Mouse (Mus musculus) intestine, postnatal 0 days (tissue): Measurements from ENCODE around the gene Kmt5c. TPM values are rescaled to one million over a fixed set of nuclear protein-coding genes. Genes with fewer than 3 reads are reported as not detected.

Experiments
- ATAC-seq: fragments of 200-750 bp; cut with Nextera tagmentation; 2 replicates; pipeline ENCODE4 v1.8.0; 2017; ENCODE audit warnings: mild to moderate bottlenecking, moderate TSS enrichment, moderate library complexity
- H3K27ac ChIP-seq: fragments of 300-500 bp; sonication (generic); 2 replicates; pipeline ENCODE4 v1.5.1; 2014; ENCODE audit warnings: mild to moderate bottlenecking, low read depth, low read length, moderate library complexity
- H3K27me3 ChIP-seq: fragments of 300-500 bp; sonication (generic); replicated peaks from 2 replicates; pipeline ENCODE4 v1.6.1; 2014; ENCODE audit warnings: low read length, mixed read lengths; ENCODE audit not compliant: control insufficient read depth, insufficient read depth
- H3K36me3 ChIP-seq: fragments of 300-500 bp; sonication (generic); 2 replicates; pipeline ENCODE4 v1.6.1; 2014; ENCODE audit warnings: mild to moderate bottlenecking, moderate library complexity; ENCODE audit not compliant: control insufficient read depth, insufficient read depth
- H3K4me1 ChIP-seq: fragments of 300-500 bp; sonication (generic); replicated peaks from 2 replicates; pipeline ENCODE4 v1.6.1; 2014; ENCODE audit warnings: antibody characterized with exemption, low read length, mixed read lengths; ENCODE audit not compliant: control insufficient read depth, insufficient read depth
- H3K4me2 ChIP-seq: fragments of 300-500 bp; sonication (generic); replicated peaks from 2 replicates; pipeline ENCODE4 v1.6.1; 2014; ENCODE audit warnings: low read depth, mild to moderate bottlenecking, moderate library complexity
- H3K4me3 ChIP-seq: fragments of 300-500 bp; sonication (generic); 2 replicates; pipeline ENCODE4 v1.5.1; 2014; ENCODE audit warnings: low read depth, low read length
- H3K9ac ChIP-seq: fragments of 300-500 bp; sonication (generic); 2 replicates; pipeline ENCODE4 v1.6.1; 2014; ENCODE audit warnings: mild to moderate bottlenecking, low read depth, low read length
- H3K9me3 ChIP-seq: fragments of 300-500 bp; sonication (generic); 2 replicates; pipeline ENCODE4 v1.6.1; 2016; ENCODE audit warnings: mixed run types; ENCODE audit not compliant: control insufficient read depth
- CTCF ChIP-seq: sonication (generic); IDR thresholded peaks from 2 replicates; pipeline ENCODE4 v1.5.1; 2016; ENCODE audit warnings: low read depth, mild to moderate bottlenecking, control low read depth, antibody characterized with exemption, moderate library complexity
- WGBS: fragments of 180-500 bp; shearing (Covaris S2); extraction: QIAGEN DNeasy Blood & Tissue Kit; methylation state at CpG from one replicate; pipeline ENCODE4 v1.1.7; 2014; 5-methylcytosine and 5-hydroxymethylcytosine counted together
- polyA plus RNA-seq: library from polyadenylated mRNA; unstranded; fragments of >200 nt; fragmentation: Nextera tagmentation; extraction: Ambion mirVana; gene quantifications from 2 replicates; pipeline ENCODE4 v1.2.1, GENCODE M21; 2015

Gene Kmt5c
- polyA plus RNA-seq, 1 experiment from 2014 or later = 35.8 TPM

- H3K9ac ChIP-seq = no peak overlapping the region; the same call in 1 of the 2 replicates
- H3K4me3 ChIP-seq = no peak overlapping the region
- no peaks in the 10 kb centered on the region; the same call in 1 of the 2 replicates for H3K4me1 ChIP-seq
- no peaks in the 10 kb centered on the region for H3K27me3 ChIP-seq
- no peak for TF ChIP-seq CTCF
- H3K36me3 ChIP-seq = no peaks in the 10 kb centered on the region
- ATAC-seq = no peak; the same call in 1 of the 2 replicates
- 8% methylated on average over 4 of the region's 4 CpGs for WGBS
- no peaks in the 10 kb centered on the region for H3K9me3 ChIP-seq
- H3K4me2 ChIP-seq = peak overlapping the region; percentile 46
- no peak overlapping the region for H3K27ac ChIP-seq
Observed at GRCm38 (mm10) chr7:4764946-4765710, 25.2 kb downstream of the Kmt5c start.

GRCm38 (mm10) chr7:4771202-4771601, 31.3 kb downstream of the Kmt5c start, which contains the start of gene Fam71e2:
Gene Fam71e2 (minus strand): TSS chr7:4771302.
- no peak within 1 kb of the TSS for H3K4me3 ChIP-seq
- H3K27ac ChIP-seq = no peak within 1 kb of the TSS
- no peaks in the 10 kb centered on the region for H3K9me3 ChIP-seq
- no peak for ATAC-seq
- H3K4me1 ChIP-seq = no peaks in the 10 kb centered on the region
- H3K27me3 ChIP-seq = peaks cover 8% of the 10 kb centered on the region
- no peak within 1 kb of the TSS for H3K4me2 ChIP-seq
- no peak for TF ChIP-seq CTCF
- H3K9ac ChIP-seq = no peak within 1 kb of the TSS
- no peaks in the 10 kb centered on the region for H3K36me3 ChIP-seq
- WGBS = 68% methylated on average over 5 of the region's 5 CpGs

DNA sequence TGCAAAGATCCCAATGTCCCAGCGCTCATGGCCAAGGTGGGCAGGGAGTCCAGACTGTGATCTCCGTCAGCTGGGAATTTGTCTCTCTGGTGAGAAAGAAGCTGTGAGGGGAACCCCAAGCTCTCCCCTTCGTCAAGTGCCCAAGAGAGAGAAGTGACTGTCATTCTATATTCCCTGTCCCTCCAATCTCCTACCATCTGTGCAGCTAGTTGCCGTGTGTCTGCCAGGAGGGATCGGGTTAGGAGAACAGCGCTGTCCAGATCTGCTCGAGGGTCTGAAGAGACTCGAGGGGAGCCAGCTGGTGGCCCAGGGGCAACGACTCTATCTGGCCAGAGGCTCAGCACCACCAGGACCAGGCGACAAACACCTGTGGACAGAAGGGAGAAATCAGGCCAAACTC, 36.2 kb downstream of the Kmt5c start:
- Histone ChIP-seq H3K4me1 (no peaks in the 10 kb centered on the region), H3K9ac (no peak overlapping the region), H3K36me3 (no peaks in the 10 kb centered on the region), H3K4me2 (no peak overlapping the region), H3K27me3 (peaks cover 37% of the 10 kb centered on the region), H3K9me3 (no peaks in the 10 kb centered on the region), H3K27ac (no peak overlapping the region), H3K4me3 (no peak overlapping the region)
- no peak for ATAC-seq
- WGBS = 55% methylated on average over 10 of the region's 10 CpGs
- no peak for TF ChIP-seq CTCF

DNA sequence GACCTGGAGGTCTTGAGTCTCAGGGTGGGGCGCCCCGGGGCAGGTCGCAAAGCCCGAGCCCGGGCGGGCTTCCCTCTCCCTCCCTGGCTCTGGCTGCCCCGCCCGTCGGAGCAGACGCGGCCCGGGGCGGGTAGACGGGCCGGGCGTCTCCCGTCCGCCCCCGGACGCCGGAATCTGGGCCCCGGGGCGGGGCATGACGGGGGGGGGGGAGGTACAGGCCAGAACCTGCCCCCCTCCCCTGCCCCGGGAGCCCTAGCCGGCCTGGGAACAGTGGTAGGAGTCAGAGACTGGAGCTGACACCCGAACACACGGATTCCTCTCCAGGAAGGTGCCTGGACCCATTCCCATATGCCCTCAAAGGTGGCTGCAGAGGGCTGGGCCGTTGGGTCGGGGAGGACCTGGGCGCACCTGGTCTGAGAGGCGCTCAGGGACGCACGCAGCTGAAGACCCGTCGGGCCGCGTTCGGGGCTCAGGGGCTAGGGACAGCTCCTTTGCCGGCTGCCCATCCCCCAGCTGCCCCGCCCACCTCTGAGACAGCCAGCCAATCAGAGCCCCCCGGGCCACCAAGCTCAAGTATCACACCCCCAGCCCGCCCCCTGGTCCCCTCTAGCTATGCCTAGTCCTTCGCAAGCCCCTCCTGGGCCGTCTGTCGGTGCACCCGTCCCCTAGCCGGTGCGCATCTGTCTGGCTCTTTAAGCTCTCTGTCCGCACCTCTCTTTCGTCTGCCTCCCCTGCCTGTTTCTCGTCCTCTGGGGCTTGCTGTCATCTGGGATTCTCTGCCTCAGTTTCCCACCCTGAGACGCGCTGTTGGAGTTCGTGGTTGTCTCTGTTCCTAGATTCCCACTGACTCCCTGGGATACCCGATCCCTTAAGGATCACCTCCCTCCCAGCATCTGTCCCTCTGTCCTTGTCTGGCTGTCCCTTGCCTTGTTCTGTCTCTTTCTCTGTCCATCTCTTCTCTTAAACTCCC, 37.2 kb downstream of the Kmt5c start:
- H3K9ac ChIP-seq = peak overlapping the region; percentile 37; the same call in 1 of the 2 replicates
- peaks cover 37% of the 10 kb centered on the region for H3K27me3 ChIP-seq
- peak overlapping the region; percentile 49 for H3K4me3 ChIP-seq
- peak; percentile 49 for ATAC-seq
- no peaks in the 10 kb centered on the region for H3K36me3 ChIP-seq
- TF ChIP-seq CTCF = no peak
- H3K4me2 ChIP-seq = peak overlapping the region; percentile 80
- H3K27ac ChIP-seq = no peak overlapping the region
- H3K4me1 ChIP-seq = no peaks in the 10 kb centered on the region
- H3K9me3 ChIP-seq = no peaks in the 10 kb centered on the region
- WGBS = 2% methylated on average over 41 of the region's 56 CpGs

DNA sequence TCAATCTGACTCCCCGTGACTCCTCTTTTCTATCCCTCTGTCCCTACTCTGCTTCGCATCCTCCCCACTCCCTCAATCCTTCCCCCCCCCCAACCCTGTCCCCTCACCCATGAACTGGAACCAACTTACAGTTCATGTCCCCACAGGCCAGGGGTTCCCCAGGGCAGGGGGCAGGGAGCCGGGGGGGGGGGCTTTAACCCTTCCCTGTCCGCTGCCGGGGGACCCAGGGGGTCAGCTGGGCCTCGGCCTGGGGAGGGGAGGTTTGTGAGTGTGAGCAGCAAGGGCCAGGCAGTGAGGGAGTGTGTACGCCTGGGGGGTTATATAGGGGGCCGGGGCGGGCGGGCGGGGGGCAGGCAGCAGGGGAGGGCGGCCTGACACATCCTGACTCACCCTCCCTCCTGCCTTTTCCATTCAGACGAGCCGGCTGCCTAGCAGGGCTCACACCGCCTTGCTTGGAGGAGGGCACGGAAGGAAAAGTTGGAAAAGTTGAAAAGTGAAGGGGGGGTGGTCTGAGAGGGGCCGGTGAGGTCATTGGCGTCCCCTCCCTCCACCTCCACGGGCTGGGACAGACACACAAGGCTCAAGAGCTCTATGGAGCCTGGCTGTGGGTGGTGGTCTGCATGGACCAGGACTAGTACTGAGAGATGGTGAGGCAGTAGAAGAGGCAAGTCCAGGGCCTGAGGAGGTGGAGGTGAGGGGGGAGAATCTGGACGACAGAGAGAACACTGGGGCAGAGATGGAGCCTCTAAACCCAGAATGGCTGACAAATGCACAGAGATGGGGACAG, 38.1 kb downstream of the Kmt5c start:
- Histone ChIP-seq H3K9me3 (no peaks in the 10 kb centered on the region), H3K27ac (no peak overlapping the region), H3K27me3 (peaks cover 37% of the 10 kb centered on the region), H3K9ac (no peak overlapping the region), H3K4me2 (no peak overlapping the region), H3K4me1 (no peaks in the 10 kb centered on the region), H3K36me3 (no peaks in the 10 kb centered on the region), H3K4me3 (no peak overlapping the region)
- no peak for ATAC-seq
- WGBS = 12% methylated on average over 16 of the region's 20 CpGs
- no peak for TF ChIP-seq CTCF
